Mouse (Mus musculus) liver, adult 2 months (tissue): ENCODE results near the gene Ddx3x.

Source experiments
- CTCF ChIP-seq: fragments of 200-500 bp; IDR thresholded peaks from 2 replicates; pipeline ENCODE4 v1.5.1; 2011; ENCODE audit warnings: low read depth, low read length, control low read depth
- POLR2A ChIP-seq: fragments of 200-500 bp; IDR thresholded peaks from 2 replicates; pipeline ENCODE4 v1.6.1; 2011; ENCODE audit warnings: low read length, control low read depth; ENCODE audit not compliant: insufficient read depth; ENCODE audit errors: extremely low read depth

- TF ChIP-seq CTCF (no peak), POLR2A (no peak)
Measured at GRCm38 (mm10) chrX:13280037-13280408, 747 bp upstream of the Ddx3x start.
